Mouse (Mus musculus) brain, embryonic 14.5 days (tissue): ENCODE measurements around the gene Lnx1. TPM values are rescaled to one million over a fixed set of nuclear protein-coding genes. Genes with fewer than 3 reads are reported as not detected.

Experiments
- DNase-seq: peaks from one replicate; pipeline ENCODE4 v3.0.0-alpha.2; 2011; ENCODE audit warnings: low read depth
- CTCF ChIP-seq: fragments of 200-500 bp; IDR thresholded peaks from 2 replicates; pipeline ENCODE4 v1.5.1; 2012; ENCODE audit warnings: inconsistent platforms, mild to moderate bottlenecking, moderate library complexity, borderline replicate concordance; ENCODE audit not compliant: insufficient read depth, insufficient read length; ENCODE audit errors: extremely low read depth
- POLR2A ChIP-seq: fragments of 200-500 bp; IDR thresholded peaks from 2 replicates; pipeline ENCODE4 v1.6.1; 2012; ENCODE audit warnings: mild to moderate bottlenecking, inconsistent platforms, borderline replicate concordance; ENCODE audit not compliant: poor library complexity, insufficient read depth, insufficient read length, severe bottlenecking; ENCODE audit errors: extremely low read depth
- polyA plus RNA-seq: library from polyadenylated mRNA; depleted of rRNA; stranded (reverse); fragments of >200 nt; gene quantifications from 2 replicates; pipeline ENCODE4 v1.2.3, GENCODE M21; 2012

Lnx1 gene
- polyA plus RNA-seq, 1 experiment = 7.7 TPM

GRCm38 (mm10) chr5:74617816-74618572 lies 84.7 kb downstream of the Lnx1 start:
- TF ChIP-seq CTCF = no peak
- TF ChIP-seq POLR2A = no peak
- DNase-seq = no peak

DNA sequence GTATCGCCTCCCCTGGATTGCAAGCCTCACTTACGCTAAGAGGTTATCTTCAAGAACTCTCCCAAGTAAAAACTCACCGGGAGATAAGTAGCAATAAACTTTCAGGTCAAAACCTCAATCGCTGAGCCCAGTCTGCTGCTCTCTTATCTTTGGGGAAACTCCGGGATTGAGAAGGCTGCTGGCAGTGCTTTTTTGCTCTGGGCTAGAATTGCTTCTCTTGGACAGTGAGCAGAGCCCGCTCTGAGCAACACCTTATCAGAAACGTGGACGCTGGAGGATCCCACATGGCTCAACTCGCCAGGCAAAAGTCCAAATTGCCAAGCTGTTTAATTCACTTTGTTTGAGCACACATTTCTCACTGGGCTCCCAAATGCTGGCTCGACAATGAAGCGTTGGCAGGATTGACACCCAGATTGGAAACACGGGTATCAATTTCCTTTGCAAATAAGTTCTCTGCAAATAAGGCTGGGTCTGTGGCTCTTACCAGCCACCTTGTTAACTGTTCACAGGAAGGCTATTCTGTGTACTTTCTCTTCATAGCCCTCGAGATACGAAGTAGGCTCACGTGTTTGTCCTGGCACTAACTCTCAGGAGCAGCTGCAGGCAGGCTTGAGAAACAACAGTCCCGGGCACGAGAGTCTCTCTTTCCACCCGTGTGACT lies 89.1 kb downstream of the Lnx1 start:
- TF ChIP-seq CTCF (no peak), POLR2A (no peak)
- DNase-seq = peak; percentile 82

DNA sequence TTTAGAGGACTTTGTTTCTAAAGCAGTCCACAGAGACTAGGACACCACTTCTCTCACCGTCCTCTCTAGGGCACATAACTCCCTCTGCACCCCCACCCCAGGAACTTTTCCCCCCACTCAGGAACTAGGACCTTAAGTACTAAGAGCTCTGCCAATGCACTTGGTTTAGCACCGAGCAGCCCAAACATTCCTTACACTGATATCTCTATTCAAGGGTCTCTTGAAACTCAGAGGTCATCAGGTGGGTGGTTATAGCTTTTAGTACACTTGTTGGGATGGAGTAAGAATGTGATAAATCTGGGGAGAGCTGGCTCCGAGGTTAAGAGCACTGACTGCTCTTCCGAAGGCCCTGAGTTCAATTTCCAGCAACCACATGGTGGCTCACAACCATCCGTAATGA lies 90.0 kb downstream of the Lnx1 start:
- TF ChIP-seq POLR2A = no peak
- DNase-seq = no peak

DNA sequence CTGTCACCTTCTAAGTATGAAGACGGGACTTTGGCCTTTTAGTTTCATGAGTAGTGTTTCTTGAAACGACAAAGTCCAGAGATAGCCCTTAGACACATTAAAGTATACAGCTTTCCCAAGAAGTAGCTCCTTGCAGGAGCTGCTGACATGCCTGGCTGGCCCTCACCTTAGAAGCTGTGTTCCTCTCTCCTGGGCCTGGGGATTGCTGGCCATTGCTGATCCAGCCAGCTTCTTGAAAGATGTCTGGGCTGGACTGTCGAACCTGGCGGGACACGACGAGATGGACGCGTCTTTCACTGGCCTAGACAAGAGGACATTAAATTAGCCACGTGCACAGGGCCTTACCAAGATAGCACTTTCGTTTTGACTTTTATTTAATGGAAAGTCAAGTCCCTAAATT lies 92.2 kb downstream of the Lnx1 start:
- no peak for TF ChIP-seq CTCF
- TF ChIP-seq POLR2A = no peak
- no peak for DNase-seq

DNA sequence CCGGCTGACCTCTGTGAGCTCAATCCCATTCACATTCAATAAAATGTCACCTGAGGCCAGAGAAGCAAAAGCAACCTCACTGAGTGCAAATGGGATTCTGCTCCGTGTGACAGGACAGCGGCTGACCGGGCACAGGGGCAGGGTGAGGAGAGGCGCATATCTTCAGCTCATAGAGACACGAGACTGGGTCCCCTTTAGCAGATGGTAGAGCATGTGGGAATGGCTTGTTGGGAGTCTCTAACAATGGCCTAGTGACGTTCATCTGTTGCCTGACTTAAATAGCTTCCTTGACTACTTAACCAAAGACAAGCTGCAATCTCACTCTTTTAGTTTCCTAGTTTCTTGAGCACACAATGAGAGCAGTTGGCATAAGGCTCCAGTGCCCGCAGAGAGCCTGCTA lies 96.5 kb downstream of the Lnx1 start:
- no peak for DNase-seq
- TF ChIP-seq CTCF = no peak
- no peak for TF ChIP-seq POLR2A

DNA sequence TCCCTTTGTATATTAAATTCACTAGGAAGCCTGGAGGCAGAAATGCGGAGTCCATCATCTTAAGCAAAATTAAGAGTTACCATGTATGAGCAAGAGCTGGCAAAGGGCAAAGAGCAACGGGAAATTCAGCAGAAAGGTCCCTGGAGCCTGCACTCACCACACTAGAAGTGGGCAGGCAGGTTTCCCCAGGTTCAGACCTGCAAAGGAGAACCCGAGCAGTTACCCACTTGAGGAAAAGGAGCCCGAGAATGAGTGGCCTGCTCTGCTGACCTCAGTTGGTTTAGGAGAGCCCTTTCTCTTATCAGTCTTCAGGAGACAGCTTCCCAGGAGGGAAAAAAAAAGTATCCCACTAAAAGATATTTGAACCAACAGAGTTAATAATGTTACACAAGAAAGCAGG lies 99.4 kb downstream of the Lnx1 start:
- no peak for TF ChIP-seq POLR2A
- no peak for TF ChIP-seq CTCF
- no peak for DNase-seq

- no peak for DNase-seq
- no peak for TF ChIP-seq POLR2A
- TF ChIP-seq CTCF = no peak
Observed at GRCm38 (mm10) chr5:74602371-74602770, 100.3 kb downstream of the Lnx1 start.

- DNase-seq = no peak
- no peak for TF ChIP-seq CTCF
- TF ChIP-seq POLR2A = no peak
Observed at GRCm38 (mm10) chr5:74601965-74602364, 100.7 kb downstream of the Lnx1 start.

- TF ChIP-seq POLR2A (no peak), CTCF (no peak)
- no peak for DNase-seq
Observed at GRCm38 (mm10) chr5:74601171-74601570, 101.5 kb downstream of the Lnx1 start.

DNA sequence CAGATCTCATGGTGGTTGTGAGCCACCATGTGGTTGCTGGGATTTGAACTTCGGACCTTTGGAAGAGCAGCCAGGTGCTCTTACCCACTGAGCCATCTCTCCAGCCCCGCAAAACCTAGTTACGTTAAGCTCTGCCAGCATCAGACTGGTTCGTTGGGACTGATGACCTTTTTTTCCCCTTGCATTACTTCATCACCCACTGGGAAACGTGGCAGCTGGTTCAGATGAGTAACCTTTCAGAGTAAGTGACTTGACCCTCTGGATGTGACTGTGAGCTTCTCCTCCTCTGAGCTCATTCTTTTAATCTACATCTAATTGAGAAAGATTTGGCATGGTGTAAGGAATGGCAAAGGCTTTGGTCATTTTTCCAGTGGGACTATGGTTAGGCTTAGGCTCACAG lies 102.7 kb downstream of the Lnx1 start:
- DNase-seq = no peak
- TF ChIP-seq POLR2A (no peak), CTCF (no peak)

DNA sequence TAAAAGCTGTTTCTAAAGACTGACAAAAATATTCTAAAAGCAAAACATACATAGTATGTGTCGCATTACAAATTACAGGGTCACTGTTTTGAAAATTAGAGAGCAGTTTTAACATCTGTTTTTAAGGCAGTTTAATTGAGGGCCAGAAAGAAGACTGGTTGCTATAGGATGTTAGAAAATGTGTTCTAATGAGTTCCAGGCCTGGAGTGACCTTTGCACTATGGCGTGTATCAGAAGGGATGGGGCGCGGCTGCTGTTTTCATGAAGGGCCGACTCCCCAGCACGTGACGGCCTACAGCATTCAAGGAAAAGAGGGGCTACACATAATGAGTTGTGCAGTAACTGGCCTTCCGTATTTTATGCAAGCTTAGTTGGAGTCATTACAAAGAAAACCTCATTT lies 109.6 kb downstream of the Lnx1 start:
- no peak for DNase-seq

DNA sequence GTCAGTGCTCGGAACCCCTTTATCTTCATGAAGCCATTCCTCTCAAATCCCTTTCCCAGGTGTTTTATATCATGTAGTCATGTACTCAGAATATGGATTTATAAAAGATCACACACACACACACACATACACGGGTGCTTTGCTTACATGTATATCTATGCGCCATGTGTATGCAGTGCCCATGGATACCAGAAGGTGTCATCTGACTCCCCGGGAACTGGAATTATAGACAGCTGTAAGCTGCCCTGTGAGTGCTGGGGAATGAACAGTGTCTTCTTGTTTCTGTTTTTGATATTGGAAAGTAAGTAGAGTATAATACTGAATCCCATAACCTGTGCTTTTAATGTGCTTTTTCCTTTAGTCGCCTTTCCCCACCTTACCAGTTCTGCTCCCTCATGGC lies 111.3 kb downstream of the Lnx1 start:
- TF ChIP-seq POLR2A = no peak
- TF ChIP-seq CTCF = peak; percentile 15; the same call in 1 of the 2 replicates
- DNase-seq = peak; percentile 23

More for the DNA sequence above, 109.6 kb downstream of the Lnx1 start:
- TF ChIP-seq CTCF (no peak), POLR2A (no peak)
